Mouse (Mus musculus) inflammation-experienced regulatory T-cells, adult 6 months (primary cell): ENCODE results near the gene Unc93b1. TPM values are rescaled to one million over a fixed set of nuclear protein-coding genes. Genes with fewer than 3 reads are reported as not detected.
A peak's percentile ranks its signal among the peaks of the same experiment; 100 is the strongest.

Experiments
- ATAC-seq: one replicate; pipeline ENCODE4 v1.8.0; 2017
- polyA plus RNA-seq, 3 experiments: library from polyadenylated mRNA; unstranded; fragments of 100-300 nt; shearing (Covaris generic); gene quantifications; one replicate each; pipeline ENCODE4 v1.2.1; 2017

The Unc93b1 gene
- polyA plus RNA-seq, 3 experiments from 2014 or later: 23.5 to 38.0 (median 26.2) TPM

DNA sequence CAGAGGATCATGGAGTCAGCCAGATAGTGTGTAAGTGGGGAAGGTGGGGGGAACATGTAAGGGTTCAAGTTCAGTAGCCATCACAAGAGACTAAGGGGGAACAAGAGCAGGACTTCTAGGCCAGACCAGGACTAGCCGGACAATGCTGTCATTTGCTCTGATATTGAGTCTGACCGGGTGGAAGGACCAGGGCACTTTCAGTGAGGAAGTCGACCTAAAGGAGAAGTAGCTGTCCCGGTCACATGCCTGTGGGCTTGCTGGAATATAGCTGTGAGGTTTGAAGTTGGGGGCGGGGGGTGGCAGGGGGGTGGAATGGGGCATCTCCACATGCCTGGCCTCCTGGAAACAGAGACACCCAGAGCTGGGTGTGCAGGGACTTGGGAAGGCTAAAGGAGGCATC is 20.5 kb upstream of the Unc93b1 start:
- ATAC-seq: no peak

DNA sequence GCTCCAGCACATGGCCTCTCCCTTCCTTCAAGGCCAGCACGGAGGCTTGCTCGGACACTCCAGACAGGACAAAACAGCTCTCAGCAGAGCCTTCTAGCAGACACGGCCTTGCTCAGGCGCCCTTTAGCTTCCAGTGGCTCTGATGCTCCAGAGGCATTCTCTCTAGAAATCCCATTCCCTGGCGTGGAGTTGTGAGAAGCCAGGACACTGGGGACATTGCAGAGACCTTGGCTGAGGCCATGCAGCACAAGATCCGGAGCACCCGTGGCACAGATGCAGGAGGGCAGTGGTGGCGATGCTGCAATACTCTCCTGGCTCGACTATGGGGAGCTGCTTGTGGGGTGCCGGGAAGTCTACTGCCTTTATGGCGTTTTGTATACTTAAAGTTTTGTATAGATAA is 18.3 kb upstream of the Unc93b1 start:
- no peak for ATAC-seq

DNA sequence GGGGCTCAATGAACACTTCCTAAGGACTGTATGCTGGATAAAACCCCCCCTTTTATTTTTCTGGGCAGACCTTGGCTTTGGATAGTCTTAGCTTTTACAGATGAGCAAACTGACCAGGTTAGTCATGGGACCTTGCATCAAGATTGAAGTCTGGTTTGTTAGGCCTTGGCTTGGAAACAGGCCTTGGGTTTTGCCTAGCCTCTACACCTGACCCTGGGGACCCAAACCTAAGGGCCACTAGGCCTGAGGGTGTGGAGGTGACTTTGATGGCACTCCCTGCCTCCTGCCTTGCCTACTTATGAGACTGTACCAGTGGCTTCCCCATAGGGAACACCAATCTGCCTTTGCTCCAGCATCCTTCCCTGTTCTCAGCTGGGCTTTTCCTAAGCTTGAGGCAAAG is 15.1 kb upstream of the Unc93b1 start:
- no peak for ATAC-seq

DNA sequence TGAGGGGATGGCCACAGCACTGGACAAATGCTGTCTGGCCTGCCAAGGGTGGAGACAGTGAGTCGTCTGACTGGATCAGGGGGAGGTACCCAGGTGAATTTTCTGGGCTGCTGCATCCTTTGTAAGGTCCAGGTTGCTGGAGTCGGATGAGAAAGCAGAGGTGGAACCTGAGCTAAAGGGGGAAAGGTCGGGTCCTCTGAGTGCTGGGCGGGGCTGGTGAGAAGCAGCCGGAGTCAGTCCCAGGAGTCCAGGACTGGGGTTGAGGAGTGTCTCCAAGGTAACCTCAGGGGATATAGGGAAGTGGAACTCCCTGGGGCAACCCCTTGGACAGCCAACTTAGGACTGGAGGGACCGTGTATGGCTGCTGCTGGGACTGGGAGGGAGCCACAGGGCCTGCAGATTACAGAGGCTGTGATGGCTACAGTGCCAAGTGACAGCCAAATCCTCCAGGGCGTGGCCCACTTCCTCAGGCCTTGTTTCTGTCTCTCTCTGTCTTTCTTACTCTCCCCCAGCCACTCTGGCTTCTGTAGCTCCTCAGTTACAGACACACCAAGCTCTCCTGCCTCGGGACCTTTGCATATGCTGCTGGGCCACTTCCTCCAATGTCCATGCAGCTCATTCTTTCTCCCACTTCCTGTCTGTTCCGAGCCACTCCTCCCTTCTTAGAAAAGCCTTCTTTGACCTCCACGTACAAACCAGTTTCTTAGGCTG is 12.2 kb upstream of the Unc93b1 start:
- no peak for ATAC-seq

DNA sequence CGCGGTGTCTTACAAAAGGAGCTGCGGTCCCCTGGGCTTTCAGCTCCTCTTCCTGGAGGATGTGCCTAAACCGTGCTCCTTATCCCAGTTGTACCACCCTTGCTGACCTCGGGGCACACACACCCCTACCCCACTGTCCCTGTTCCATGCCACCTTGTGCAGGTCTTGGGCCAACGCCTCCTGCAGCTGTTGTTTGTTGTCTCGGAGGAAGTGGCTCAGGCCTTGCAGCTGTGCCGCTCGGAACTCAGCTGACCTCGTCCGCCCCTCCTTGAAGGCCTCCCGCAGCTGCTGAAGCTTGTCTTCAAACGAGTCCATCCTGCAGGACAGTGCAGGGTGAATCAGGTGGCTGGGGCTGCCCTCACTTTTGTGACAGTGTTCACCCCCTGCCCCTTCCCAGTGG is 11.4 kb upstream of the Unc93b1 start:
- no peak for ATAC-seq

DNA sequence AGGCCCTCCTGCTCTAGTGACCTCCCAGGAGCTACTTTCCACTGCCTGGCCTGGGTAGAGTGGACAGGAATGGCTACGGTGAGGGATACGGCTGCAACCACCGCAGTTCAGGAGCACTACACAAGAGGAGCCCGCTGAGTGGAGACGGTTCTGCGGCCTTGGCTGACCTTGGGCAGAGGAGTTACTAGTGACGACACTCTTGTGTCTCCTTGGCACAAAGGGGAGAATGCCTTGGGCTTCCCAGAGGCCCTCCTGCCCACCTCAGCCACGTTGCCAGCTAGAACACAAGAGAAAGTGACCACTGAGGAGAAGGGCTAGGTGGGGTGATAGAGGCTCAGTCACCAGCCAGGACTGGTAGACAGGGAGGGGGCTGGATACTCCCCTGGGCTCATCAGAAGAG is 10.8 kb upstream of the Unc93b1 start:
- no peak for ATAC-seq

DNA sequence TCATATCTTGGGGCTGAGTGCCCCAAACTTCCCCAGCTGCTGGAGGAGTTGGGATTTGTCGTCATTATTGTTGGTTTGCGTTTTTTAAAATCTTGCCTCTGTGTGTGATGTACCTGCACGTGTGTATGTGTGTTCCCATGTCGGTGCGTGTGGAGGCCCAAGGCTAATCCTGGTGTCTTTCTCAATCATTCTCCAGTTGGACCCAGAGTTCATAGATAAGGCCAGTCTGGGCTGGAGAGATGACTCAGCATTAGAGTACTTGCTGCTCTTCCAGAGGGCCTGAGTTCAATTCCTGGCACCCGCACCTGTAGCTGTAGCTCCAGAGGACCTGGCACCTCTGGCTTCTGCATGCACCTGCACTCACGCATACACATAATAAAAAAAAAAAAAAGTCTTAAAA is 10.1 kb upstream of the Unc93b1 start:
- ATAC-seq: no peak

DNA sequence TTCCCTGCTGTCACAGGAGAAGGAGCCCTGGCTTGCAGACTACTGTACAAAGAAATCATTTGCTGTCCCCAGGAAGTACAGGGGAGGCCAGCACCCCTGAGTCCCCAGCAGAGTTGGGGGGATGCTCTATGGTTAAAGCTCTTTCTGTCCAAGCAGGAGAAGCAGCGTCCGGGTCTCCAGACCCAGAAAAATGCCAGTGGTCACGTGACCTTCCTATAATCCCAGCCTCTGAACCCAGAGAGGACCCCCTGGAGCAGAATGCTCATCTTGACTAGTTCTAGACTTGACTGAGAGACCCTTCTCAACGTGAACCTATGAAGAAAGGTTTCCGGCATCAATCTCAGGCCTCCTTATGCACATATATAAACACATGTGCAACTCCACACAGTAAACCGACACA is 9.1 kb upstream of the Unc93b1 start:
- no peak for ATAC-seq

DNA sequence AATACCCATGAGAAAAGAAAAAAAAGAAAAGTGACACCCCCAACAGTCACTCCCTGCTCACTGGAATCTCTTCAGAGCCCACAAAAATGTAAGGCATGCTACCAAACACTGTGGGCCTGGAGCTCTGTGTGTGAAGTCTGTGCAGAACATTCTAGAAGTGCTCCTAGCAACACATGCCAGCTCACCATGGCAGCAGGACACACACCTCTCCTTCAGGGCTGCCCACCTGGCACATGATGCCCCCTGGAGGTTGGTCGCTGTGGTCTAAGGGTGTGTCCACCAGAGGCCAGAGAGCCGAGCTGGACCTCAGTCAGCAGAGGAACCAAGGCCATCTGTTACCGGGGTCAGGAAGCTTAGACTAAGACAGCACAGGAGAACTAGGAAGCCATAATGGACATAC is 8.7 kb upstream of the Unc93b1 start:
- no peak for ATAC-seq

DNA sequence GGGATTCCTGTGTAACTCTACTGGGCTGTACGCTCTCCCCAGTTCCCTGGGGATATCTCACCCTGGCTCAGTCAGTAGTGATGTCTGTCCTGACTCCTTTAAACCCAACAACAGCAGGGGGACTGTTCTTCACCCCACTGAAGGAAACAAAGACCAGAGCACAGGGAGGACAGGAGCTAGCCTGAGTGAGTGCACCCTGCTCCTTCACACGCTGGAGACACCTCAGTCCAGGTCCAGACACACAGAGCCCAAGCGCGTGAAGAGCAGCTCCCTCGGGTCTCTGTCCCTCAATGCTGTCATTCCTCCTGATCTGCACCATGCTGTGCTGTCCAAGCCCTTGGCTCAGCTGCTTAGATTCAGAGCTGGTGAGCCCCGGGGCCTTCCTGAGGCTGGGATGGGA is 8.3 kb upstream of the Unc93b1 start:
- ATAC-seq: no peak

DNA sequence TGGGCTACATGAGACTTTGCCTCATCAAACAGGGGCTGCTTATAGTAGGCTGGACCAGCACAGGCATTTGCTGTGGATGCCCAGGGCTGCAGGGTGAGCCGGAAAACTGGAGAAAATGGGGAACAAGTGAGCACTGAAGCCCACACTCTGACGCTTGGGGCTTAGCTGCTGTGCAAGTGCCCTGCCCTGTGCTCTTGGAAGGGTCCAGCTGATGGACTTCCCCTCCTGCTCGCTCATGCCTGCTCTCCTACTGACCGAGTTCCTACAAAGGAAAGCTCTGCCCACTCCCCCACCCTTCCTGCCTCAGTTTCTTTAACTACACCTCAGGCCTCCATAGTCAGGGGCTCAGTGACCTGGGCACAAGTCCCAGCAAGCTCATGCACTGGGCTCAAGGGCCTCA is 7.0 kb upstream of the Unc93b1 start:
- ATAC-seq: no peak

DNA sequence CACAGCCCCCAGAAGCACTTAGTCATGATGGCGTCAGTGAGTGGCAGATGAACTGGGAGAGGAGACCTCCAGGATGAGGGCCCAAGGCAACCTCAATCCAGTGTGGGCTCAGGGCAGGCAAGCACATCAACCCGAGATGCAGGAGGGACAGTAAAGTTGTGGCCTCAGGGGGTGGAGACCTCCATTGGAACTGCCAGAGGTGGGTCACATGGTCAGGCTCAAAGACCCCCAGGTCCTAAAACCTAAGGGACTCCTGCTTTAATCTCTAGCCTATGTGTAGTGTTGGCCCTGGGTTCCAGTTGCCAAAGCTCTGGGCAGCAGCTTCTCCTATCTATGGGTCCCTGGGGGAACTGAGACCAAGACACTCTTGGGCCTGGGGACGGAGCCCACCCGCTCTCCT is 6.2 kb upstream of the Unc93b1 start:
- ATAC-seq: no peak

DNA sequence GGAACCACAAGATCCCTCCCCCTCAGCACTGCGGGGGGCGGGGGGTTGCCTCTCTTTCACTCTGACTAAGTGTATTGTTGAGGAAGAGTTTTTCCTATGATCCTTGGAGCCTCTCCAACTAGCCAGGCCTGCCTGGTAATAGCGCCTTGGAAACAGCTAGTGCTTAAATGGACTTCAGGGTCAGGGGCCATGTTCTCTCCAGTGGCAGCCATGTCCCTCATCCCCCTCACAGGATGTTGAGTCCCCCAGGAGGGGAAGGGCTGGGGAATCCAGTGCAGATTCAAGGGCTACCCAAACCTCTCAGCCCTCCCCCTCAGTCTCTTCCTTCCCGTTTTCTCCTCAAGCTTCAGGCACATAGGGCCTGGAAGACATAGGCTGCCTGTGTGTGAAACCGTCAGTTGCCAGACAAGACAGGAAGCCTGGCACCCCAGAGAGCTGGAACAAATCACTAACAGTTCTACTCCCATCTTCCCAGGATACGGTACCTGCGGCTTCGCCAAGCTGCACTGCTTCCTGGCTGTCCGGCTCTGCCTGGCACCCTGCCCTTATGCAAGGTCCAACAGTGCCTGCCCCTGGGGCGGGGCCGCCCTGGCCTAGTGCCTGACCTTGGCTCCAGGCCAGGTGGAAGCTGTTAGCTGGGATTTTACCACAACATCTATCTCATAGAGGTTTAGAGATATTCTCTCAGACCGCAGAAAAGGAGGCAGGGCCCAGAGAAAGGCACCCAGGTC is 5.6 kb upstream of the Unc93b1 start, which contains the start of gene Aldh3b1:
Gene Aldh3b1, minus strand, starts transcription at position 598 of the 731 bp plus-strand sequence.
- no peak for ATAC-seq

DNA sequence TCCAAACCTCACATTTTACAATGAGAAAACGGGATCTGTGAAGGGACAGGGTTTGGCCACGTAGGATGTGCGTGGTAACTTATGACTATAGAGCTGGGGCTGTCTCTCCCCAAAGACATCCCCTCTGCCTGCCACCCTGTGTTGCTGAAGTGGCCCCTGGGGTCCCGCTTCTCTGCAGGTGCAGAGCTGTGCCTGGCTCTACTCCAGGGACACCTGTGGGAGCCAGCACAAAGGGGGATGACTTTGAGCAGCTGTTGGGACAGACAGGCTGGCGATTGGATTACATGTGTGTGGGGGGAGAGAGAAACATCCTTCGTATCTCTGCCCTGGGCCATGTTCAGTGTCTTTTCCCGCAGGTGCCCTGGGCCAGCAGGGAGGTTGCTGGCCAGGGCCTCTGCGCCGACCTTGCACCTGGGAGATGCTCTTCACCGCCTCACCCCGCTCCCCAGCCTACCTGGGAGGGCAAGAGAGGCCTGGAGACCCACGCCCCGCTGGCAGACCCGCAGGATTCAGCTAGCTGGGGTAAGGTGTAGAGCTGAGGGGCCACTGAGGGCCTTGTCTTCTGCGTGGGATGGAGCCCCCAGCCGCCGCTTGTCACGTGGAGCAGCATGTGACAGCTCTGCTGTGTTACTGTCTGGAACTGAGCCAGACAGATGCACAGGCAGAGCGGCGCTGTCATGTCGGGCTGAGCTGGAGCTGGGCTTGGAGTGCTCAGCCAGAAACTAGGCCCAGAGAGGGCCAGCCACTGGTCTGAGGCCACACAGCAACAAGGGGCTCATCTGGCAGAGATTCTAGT is 4.5 kb upstream of the Unc93b1 start:
- ATAC-seq: no peak

DNA sequence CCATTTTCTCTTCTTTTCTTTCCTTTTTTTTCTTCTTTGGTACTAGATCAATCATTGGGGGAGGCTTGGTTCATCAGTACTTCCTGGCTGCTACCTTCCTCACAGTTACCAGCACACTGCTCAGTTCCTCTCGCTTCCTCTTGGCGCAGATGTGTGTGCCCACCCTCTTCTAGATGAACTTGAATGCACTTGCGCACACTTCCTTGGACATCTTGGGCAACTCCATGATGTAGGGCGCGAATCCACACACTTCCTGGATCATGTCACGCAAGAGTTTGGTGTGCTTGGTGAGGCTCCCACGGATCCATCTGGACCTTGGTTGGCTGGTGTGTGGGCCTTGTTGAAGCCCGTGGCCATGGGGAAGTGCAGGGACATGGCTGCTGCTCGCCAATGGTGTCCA is 3.3 kb upstream of the Unc93b1 start:
- no peak for ATAC-seq

DNA sequence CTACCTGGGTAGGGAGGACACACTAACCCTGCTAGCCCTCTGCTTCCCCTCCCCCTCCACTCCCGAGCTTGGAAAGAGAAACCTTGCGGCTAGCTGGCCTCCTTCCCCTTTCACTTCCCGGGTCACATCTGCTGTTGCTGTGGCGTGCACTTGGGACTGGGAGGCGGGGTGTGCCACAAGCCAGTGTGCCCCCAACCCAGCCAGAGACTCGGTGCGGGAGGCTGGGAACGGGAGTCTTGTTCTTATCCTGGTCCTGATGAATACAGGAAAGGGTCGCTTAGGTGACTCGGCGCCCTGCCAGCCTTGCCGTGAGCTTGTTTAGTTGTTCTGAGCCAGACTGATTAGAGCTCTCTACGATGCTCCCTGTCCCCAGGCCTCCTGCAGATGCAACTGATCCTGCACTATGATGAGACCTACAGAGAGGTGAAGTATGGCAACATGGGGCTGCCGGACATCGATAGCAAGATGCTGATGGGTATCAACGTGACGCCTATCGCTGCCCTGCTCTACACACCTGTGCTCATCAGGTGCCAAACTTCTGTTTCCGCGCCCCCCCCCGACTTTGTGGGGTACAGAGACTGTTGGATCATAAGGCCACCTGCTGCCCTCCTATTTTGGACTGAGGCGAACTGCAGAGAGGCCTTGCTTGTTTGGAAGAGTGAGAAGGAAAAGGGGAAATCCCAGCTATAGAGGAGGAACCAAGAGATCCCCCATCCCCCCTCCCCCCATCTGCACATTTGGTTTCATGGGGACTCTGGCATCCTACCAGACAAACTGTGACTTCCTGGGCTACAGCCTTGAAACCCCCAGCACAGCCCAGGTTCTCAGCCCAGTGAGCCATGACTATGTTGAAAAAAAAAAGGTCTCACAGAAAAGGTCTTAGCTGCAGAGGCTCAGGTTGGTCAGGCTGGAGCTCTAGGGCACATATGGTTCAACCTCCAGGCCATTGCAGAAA is 1.2 kb downstream of the Unc93b1 start:
- peak; percentile 39 for ATAC-seq

DNA sequence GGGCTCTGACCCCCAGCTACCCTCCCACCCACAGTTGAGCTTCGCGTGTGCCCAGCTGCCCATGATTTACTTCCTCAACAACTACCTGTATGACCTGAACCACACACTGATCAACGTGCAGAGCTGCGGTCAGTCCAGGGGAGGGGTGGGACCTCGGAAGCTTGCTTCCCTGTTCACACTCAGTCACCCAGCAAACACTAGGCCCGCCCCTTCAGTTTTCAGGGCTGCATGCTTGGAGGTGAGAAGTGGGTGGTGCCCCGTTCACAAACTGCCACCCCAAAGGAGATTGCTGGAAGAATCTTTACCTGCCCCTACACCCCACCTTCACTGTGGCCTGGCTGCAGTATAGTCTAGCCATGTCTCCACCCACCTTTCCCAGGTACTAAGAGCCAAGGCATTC is 7.3 kb downstream of the Unc93b1 start:
- no peak for ATAC-seq

DNA sequence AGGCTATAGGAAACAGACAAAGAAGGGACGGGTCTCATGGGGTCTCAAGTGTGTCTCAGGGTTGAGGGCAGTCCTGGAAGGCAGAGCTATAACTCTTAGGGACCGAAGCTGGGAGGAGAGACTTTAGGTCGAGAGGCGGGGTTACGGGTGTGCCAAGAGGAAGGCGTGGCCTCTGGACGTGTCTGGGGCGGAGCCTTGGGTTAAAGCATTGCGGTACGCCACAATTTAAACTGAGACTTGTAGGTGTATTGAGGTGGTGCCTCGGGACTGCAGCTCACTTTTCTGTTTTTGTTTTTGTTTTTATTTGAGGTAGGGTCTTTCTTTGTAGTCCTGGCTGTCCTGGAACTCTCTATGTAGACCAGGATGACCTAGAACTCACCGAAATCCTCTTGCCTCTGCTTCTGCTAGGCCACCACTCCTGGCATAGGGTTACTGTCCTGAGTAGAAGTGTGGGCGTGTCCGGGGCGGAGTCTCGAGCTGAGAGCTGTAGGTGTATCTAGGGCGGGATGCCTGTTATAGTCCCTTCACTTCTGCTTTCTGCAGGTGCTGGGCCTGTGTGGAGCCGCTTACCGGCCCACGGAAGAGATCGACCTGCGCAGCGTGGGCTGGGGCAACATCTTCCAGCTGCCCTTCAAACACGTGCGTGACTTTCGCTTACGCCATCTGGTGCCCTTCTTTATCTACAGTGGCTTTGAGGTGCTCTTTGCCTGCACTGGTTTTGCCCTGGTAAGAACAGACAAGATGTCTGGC is 8.2 kb downstream of the Unc93b1 start:
- ATAC-seq: peak; percentile 71

DNA sequence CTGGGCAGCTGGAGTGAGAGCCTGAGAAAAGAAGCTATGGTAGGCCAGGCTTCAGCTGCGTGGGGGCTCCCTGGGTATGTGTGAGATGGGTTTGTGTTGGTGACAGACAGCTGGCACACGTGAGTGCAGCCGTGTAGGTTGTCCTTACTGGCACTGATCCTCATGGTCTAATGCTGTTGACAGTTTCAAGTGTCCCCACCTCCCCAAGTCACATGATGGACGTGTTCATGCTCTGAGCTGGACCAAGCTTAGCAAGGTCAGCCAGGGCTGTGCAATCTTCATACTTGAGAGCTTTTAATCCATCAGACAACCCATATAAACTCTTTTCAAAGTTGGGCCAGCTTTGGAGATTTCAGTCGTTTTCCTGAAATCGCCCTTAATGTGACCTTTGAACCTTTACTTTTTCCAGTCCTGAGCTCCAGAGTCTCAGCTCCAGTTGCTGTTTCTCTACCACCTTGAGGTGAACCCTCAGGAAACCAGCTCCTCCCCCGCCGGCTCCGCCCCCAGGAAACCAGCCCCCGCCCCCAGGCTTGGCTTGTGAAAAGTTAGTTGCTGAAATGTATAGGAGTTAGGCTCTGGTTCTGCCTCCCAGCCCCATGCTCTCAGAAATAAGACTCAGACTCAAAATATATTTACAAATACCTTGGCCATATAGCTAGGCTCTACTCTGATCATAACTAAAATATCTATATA is 11.0 kb downstream of the Unc93b1 start:
- ATAC-seq: no peak

DNA sequence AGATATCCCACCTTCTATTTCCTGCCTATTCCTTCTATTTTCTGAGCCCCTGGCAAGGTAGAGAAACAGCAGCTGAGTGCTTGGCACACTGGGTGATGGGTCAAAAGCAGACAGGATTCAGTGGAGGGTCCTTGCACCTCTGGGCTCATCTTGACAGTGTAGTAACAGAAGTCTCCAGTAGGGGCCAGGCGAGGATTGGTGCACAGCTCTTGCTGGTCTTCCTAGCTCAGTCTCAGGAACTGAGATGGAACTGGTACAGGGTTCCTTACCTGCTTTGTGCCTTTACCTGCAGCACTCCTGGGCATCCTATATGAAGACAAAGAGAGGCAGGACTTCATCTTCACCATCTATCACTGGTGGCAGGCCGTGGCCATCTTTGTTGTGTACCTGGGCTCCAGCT is 11.7 kb downstream of the Unc93b1 start:
- ATAC-seq: peak; percentile 43

DNA sequence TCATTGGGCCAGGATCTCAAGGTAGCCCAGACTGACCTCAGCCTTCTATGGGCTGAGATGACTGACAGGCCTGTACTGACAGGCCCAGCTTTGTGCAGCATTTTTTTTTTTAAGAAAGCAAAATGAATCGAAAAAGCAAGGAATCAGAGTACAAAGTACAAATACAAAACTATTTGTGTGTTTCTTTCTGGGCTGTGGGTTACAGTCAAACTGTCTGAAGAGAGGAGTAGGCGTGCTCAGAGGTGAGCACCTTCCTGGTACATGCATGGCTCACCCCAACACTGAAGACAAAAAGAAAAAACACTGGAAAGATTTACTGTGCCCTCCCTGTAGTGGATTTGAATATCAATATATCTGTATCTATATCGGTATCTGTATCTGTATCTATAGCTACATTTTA is 12.8 kb downstream of the Unc93b1 start:
- ATAC-seq: no peak
